Mouse (Mus musculus): ENCODE measurements around the gene Ccdc121.

DNA sequence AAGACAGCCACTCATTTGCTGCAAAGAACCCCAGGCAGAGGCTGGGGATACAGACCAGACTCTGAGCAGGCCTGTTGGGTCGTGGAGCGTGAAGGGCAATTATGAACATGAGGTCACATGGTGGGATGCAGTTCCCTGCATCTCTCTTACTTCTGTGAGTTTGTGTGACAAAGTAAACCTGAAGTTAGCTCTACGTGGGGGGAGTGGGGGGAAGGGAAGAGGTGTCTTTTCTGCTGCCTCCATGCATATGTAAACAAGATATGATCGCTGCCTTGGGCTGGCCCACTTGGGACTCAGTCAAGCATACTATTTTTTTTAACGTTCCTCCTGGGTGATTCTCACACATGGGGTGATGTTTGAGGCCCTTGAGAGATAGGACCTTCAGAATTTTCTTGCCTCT, 14.7 kb upstream of the Ccdc121 start:
- TF ChIP-seq CTCF (IDR thresholded peaks at IDR 0.05; ENCODE audit: borderline replicate concordance, insufficient read depth, low read length) (no peak), POLR2A (IDR thresholded peaks at IDR 0.05; ENCODE audit: low read depth, low read length) (no peak)

Measured in embryonic fibroblast, embryonic 13.5 days (primary cell).